Mouse (Mus musculus): ENCODE data around the gene Prf1. TPM values are rescaled to one million over a fixed set of nuclear protein-coding genes. Genes with fewer than 3 reads are reported as not detected.

Gene Prf1
- polyA plus RNA-seq (2012; rRNA removed) = 0.55 and 0.77 TPM in 2 replicates

DNA sequence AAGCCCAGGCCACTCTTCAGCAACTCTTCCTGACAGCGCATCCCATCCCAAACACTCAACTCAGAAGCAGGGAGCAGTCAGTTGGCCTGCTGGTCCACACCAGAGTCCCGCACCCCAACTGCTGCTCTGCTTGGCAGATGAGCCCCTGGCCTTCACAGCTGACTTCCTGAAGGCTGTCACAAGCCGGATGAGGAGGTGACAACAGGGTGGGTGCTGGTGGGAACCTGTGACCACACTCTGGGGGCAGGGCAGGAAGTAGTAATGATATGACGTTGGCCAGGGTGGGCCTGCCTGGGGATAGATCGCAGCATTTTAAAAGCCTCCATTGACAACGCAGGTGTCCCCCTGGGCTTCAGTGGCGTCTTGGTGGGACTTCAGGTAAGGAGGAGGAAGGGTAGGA lies at the start of gene Prf1:
Prf1 (plus strand) TSS at position 357 of the 400 bp plus-strand sequence.

GRCm38 (mm10) chr10:61273081-61273843 lies 24.4 kb upstream of the Prf1 start, which contains the start of gene Adamts14:
Gene Adamts14 (minus strand): TSS chr10:61273438.

Other genes starting within 250 kb of the Prf1 start
- 7.1 and 9.2 TPM in 2 replicates for gene Pcbd1, start 208.5 kb upstream of the Prf1 start, polyA plus RNA-seq (2012; rRNA removed)
- gene Sgpl1, start 150.1 kb upstream of the Prf1 start, polyA plus RNA-seq (2012; rRNA removed) = 33.5 and 37.6 TPM in 2 replicates
- gene Tbata, start 125.9 kb upstream of the Prf1 start, polyA plus RNA-seq (2012; rRNA removed) = 0.84 and 2.5 TPM in 2 replicates
- gene Adamts14, start 24.4 kb upstream of the Prf1 start, polyA plus RNA-seq (2012; rRNA removed) = 3.5 and 4.4 TPM in 2 replicates
- gene Pald1, start 85.7 kb downstream of the Prf1 start, polyA plus RNA-seq (2012; rRNA removed) = 46.4 and 53.8 TPM in 2 replicates
- gene Nodal, start 120.1 kb downstream of the Prf1 start, polyA plus RNA-seq (2012; rRNA removed) = 0.12 TPM in 1 of 2 replicates, not detected in the other
- 92.2 and 125 TPM in 2 replicates for gene Eif4ebp2, start 154.8 kb downstream of the Prf1 start, polyA plus RNA-seq (2012; rRNA removed)
- 7.2 and 9.2 TPM in 2 replicates for gene Lrrc20, start 178.0 kb downstream of the Prf1 start, polyA plus RNA-seq (2012; rRNA removed)

Measured in ovary, adult 2 months (tissue).